Mouse (Mus musculus) kidney, postnatal 36 days (tissue): Measurements from ENCODE around the gene Abcc9.
A peak's percentile ranks its signal among the peaks of the same experiment; 100 is the strongest.

Experiments used
- DNase-seq, 2 experiments: peaks; one replicate each; pipeline ENCODE4 v3.0.0; 2021 to 2022; ENCODE audit warnings: mixed read lengths in 2 of 2

The Abcc9 gene

DNA sequence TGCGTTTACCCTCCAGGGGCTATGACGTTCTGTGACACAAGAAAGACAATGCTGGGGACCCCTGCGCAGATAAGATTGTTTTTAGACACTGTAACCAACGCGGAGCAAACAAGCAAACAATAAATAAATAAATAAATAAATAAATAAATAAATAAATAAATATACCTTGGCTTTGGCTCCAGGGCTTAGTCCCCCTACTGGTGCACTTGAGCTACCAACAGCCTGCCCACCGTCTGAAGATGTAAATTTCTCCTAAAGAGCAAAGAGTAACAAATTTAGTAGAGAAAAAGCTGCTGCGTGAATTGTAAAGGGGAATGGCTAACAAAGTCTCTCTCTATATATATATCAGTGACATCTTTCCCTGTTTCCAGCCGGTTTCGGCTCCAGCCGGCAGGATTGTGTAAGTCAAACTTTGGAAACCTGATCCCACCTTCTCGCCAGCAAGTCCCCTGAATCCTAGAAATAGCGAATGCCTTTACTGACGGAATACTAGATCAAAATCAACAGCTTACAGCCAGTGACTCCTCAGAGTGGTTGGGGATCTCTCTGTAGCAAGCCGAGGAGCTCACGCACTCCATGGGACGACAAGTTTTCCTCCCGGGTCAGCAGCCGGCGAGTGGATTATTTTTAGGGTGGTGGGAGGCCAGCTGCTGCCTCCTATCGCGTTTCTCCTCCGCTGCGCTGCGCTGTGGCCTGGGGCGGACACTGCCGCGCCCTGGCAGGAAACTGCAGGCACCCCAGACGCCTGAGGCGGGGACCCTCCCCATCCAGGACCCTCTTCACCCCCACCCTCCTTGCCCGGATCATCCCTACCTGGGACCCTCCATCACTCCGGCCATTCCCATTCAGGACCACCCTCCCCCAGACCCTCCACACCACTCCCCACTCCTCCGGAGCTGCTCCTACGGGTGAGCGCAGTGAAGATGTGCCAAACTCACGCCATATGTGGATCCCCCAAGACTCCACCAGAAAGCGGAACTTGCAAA is at the start of gene Abcc9:
Abcc9 (minus strand) TSS at position 664 of the 986 bp plus-strand sequence.
- peak in 1 of 2 experiments; percentile 42 for DNase-seq

DNA sequence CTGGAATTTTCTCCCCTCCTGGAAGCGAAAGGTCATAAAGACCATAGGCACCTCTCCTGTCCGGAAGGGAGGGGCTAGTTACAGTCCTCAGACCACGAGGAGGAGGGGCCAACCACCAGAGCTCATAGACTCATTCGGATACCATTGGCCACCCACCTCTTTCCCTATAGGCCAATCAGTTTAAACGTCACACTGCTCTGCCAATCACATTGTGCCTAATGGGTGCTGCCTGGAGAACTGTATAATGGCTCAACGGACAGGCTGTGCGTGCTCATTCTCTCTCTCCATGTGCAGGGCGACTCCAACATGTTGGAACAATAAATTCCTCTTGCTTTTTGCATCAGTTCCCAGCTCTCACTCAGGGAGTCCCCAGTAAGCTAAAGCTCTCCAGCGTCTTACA is 49.2 kb upstream of the Abcc9 start:
- DNase-seq, result no peak

DNA sequence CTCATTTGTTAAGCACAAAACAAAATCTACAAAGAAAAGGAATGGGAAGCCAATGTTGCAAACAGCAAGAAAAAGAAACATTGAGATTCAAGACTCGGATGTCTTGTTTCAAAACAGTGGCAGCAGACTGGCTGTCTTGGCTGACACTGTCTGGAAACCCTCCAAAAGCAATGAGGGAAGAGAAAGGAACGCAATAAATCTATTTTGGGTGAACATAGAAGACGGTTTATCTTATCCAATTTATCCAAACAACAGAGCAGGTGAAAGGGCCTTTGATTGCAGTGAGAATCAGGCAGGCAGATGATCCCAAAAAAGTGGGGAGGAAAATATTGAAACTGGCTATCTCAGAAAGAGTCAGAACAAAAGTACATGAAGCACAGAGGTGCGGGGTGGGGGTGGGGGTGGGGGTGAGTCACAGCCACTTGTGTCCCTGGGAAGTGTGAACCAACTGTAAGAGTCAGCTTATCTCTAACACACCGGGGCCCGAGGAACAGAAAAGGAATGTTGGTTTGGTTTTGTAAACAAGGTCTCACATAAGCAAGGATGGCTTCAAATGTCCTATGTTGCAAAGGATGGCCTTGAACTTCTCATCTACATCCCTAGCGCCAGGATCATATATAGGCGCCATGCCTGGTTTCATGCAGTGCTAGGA is 46.1 kb upstream of the Abcc9 start:
- DNase-seq, result no peak

DNA sequence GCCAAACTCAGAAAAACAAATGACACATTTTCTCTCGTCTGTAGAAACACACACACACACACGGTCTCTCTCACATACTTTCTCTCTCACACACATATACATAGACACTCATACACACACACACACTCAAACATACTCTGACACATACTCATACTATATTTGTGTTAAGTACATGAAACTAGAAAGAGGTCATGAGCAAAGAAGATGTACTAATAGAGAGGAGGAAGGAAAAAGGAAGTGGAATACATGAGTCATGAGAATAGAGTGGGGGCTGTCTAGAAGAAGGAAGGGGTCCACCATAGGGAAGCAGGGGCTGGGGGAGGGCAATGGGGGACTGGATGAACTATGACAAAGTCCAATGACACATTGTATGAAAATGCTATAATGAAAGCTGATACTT is 45.0 kb upstream of the Abcc9 start:
- DNase-seq, result no peak

GRCm38 (mm10) chr6:142746765-142747164 is 44.6 kb upstream of the Abcc9 start:
- no peak for DNase-seq

DNA sequence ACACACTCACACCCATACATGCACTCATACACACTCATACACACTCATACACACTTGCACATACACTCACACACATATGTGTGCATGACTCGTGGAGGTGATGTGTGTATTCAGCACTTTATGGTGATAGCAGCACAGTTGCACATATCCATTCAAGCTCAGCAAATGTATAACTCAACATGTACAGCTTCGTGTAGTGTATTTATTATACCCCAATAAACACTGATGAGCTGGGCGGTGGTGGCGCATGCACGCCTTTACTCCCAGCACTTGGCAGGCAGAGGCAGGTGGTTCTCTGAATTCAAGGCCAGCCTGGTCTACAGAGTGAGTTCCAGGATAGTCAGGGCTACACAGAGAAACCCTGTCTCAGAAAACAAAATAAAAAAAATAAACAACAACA is 43.4 kb upstream of the Abcc9 start:
- DNase-seq, result no peak

- DNase-seq, result no peak
Observed at GRCm38 (mm10) chr6:142743193-142743592, 41.1 kb upstream of the Abcc9 start.

DNA sequence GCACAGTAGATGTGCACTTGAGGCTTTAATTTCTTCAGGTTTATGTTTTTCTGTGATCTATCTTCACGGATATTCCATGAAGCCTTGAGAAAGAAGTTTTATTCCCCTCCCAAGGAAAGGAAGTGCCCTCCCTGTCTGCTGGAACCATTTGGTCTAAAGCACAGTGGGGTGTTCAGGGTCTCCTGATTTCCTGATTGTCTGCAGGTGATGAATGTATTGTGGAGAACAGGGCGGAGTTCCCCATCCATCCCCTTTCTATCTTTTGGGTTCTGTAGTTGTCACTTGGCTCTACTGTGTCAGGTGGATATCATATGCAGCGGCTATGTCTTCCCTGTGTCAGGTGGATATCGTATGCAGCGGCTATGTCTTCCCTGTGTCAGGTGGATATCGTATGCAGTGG is 39.6 kb upstream of the Abcc9 start:
- DNase-seq, result no peak

DNA sequence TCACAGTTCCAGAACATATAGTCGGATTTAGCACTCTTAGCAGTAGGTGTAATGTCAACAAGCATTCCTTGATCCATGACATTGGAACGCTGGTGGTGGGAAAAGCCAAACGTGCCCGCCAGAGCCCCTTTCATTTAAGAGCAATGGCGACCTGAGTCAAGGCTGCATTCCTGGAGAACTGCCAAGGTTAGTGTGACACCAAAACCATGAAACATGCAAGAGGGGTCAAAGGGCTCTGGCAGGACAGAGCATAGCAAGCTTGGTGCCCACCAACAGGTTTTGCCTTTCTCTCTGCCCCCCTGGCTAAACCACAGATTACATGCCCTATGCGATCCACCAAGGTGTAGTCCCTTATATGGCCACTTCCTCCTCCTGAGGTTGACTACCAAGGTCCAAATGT is 36.5 kb upstream of the Abcc9 start:
- peak in 1 of 2 experiments; percentile 31 for DNase-seq

DNA sequence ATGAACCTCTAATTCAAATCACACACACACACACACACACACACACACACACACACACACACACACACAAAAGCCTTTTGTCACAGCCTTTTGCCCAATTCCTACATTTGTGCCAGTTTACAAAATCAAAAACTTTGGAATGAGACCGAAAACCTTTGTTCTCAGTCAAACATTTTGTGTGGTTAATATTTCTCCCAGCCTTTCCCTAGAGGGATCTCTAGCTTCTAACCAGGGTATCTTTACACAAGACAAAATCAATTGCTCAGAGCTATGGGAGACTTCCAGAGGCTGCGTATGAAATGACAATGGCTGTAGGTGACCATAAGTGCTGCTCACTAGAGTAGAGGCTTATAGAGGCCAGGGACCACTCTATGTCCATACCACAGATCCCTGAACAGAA is 36.1 kb upstream of the Abcc9 start:
- DNase-seq, result no peak

DNA sequence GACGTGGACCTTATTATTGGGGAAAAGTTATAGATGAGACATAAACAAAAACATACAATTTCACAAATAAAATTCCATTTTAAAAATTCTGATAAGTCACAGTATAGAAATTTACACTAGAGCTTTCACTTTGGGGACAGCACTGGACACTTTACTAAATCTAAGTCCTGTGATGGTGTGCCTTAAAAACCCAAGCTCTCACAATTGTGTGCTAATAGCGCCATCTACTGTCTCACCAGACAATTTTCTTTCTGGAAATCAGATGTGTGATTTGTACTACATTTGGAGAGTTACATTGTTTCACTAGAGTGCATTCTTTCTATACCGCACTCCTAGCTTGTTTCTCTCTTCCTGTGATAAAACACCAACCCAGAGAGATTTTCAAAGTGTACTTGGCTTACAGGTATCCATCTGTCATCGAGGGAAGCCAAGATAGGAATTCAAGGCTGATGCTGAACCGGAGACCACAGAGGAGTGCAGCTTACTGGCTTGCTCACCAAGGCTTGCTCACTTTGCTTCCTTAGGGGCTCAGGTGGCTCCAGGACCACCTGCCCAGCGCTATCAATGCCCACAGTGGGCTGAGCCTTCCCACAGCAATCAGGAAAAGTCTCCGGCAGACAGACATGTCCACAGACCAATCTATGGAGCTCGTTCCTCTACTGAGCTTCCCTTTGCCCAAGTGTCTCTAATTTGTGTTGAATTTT is 33.3 kb upstream of the Abcc9 start:
- peak; percentile 42 to 43 for DNase-seq

DNA sequence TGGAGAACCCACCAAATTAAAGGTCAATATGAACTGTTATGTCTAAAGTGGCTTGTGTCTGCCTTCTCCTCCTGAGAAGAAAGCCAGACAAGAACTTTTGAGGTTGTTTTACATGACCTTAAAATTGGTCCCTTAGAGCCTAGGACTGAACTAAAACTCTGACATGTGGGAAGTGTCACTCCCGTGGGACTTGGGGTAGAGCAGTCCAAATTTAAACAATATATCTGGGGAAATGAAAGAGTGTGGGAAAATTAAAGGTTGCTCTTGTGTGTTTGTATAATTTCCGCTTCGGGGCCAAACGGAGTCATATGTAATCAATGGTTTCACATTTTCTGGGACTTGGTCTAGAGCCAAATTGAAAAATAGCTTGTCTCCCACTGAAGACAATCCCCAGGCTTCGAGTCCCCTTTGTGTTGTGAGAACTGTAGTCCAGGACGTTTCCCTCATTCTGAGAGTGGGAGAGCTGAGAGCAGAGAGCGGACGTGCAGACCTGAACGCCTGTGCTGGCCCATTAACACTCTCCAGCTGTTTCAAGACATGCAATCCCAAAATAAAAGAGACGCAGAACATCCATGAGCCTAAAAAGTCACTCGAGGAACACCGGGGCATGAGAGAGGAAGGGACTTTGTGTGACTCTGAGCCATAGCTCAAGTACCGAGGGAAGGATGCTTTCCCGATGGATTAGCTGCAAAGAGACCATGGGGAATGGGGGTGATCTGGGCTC is 30.6 kb upstream of the Abcc9 start:
- DNase-seq, result no peak

DNA sequence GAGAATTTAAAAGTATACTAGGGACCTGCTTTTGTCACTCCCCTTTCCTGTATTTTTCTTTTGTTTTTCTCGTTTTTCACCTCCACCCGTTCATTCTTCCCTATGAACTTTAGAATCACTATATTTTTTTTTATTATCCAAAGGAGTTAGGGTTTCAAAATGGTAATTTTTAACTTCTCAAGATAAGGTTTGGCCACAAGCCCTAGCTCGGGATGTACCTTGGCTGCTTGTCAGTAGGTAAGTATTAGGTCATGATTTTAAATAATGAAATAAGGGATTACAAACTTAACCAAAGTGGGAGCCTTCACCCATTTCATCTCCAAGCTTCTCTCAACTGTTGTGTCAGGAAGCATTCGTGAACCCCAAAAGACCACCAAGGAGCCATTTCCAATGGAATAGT is 23.9 kb upstream of the Abcc9 start:
- no peak for DNase-seq

DNA sequence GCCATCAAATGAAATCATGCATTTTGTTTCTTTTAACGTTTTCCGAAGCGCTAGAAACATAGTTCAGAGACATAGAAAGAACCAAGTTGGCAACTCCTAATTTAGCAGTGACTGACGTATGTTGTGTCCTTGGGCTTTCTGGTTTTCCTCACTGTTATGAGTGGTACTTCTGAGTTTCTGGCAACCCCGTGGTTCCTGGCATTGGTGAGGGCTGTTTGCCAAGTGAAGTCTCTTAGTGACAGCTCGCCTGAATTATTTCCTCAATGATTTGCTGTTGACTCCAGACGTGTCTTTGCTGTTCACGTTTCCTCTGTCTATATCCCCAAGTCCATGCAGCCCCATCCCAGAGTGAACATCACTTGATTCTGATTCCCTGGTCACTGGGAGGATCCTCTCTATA is 19.6 kb upstream of the Abcc9 start:
- no peak for DNase-seq

DNA sequence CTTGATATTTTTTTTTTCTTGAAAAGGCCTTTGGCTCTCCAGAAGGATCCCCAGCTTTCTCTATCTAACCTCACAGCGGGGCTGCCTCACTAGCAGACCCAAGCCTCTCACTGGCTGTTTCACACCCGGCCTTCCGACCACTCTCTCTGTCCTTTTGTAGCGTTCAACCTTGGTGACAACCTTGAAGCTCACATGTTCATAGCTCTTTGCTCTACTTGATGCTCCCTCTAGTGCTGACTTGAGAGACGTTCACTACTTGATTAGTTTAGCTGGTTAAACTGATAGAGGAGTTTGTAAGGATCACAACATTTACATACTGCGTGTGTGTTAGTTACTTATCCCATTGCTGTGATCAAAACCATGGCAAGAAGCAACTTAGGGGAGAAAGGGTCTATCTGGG is 18.5 kb upstream of the Abcc9 start:
- DNase-seq, result no peak

DNA sequence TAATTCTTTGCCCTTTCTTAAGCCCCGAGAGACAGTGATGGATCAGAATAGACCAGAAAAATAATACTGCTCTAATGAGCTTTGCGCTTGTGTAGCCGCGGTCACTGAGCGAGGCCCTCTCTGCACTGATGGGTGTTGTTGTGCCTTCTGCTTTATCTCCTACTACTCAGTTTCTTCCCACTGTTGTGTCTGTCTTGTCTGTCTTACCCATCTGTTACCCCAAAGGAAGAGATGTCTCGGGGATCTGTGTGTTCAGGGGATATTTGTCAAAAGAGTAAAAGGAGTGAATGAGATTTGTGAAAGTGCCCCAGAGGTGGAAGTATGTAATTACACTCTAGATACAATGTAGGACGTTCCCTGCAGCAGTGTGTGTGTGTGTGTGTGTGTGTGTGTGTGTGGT is 16.1 kb upstream of the Abcc9 start:
- DNase-seq, result no peak

DNA sequence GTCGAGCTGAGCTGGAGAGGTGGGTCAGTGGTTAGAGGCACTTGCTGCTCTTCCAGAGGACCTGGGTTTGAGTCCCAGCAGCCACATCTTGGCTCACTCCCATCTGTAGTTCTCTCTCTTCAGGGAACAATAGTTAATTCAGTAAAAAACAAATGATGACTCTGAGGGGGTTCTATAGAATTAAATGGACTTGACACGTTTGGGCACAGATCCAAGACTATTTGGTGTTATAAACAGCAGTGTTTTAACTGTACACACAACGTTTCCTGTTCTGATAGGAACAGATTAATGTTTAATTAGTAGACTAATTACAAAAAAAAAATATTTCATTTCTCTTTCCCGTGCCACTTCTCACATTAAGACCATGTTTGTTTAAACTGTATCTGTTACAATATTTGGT is 15.1 kb upstream of the Abcc9 start:
- DNase-seq, result no peak

DNA sequence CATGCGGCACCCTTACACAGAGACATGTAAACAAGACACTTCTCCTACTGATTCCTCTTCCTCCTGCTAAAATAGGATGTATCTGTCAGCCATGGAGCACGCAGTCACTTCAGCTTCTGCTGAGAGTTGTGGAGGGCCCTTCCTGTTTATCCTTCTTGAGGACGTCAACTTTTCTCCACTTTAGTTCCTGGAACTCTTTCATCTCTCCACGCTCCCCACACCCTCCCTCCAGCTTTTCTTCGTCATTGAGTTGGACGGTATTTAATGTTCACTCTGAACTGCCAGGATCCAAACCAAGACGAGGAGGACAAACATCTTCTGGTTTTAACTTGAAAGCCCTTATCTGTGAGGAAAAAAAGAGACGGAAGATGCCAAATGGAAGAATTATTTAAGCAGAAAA is 12.9 kb upstream of the Abcc9 start:
- no peak for DNase-seq

DNA sequence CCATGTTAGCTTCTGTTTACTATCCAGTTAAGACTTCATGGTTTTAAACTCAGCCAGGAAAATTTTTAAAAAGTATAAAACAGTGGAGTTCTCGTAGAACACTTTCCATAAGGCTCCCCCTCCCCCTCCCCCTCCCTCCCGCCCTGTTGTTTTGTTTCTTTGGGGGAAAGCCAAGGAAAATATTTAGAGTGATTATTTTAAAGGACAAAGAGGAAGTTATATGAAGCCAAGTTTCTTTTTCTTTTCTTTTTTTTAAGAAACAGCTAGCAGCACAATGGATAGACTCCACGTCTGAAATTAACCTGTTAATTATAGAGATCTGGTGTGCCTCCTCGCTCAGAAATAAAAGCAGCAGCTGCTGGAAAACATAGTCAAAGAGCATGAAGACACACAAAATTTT is 9.0 kb upstream of the Abcc9 start:
- DNase-seq, result no peak

- no peak for DNase-seq
Observed at GRCm38 (mm10) chr6:142710690-142711089, 8.6 kb upstream of the Abcc9 start.

DNA sequence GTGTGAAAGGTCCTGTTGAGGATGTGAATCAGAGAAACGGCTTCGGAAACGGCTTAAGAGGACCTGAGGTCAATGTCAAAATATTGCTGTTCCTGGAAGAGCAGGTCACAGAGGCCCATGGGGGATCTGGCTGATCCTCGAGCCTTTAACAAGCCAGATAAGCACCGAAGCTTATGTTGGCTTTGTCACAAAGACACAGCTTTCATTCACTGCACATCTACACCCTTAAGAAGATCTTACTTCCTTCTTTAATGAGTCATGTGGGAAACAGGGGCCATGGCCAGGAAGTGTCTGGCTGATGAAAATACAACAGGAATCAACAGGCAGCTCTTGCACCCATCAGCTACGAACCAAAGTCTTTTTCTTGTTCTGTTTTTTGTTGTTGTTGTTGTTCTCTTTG is 6.3 kb upstream of the Abcc9 start:
- no peak for DNase-seq

- DNase-seq, result no peak
Observed at GRCm38 (mm10) chr6:142706688-142707087, 4.6 kb upstream of the Abcc9 start.

DNA sequence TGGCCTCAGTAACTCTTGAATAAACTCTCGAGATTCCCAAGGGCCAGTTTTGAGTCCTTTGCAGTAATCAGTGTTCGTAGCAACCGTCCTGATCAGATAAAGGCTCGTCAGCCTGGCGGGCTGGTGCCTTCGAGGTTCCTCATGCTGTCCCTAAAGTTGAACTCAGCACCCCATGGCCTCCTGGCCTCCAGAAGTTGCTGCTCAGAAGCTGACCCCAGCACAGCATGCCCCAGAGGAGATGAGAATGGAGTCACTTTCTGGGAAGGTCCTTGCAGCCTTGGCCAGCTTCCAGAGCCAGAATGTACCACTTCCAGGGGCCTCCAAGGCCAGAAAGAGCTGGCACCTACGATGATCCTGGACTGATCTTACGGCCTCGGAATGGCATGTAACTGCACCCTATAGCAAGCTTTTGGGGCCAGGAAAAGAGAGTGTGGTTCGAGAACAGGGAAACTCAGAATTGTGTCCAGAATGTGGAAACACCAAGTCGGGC is 1.4 kb upstream of the Abcc9 start:
- no peak for DNase-seq
